Mouse (Mus musculus) kidney, adult 9 months (tissue): ENCODE data around the gene Il11ra1.

ENCODE experiments used
- DNase-seq: peaks from one replicate; pipeline ENCODE4 v3.0.0; 2022

The Il11ra1 gene

GRCm38 (mm10) chr4:41712421-41713196, 12.8 kb downstream of the Il11ra1 start:
- peak; percentile 33 for DNase-seq

GRCm38 (mm10) chr4:41713197-41714067, 13.6 kb downstream of the Il11ra1 start, which contains the start of gene Rpp25l:
Gene Rpp25l, minus strand, starts transcription at chr4:41713534.
- DNase-seq, result peak; percentile 88

GRCm38 (mm10) chr4:41714276-41714675, 14.5 kb downstream of the Il11ra1 start:
- DNase-seq, result peak; percentile 81

- no peak for DNase-seq
Measured at GRCm38 (mm10) chr4:41715082-41715481, 15.3 kb downstream of the Il11ra1 start.

GRCm38 (mm10) chr4:41715596-41715995, 15.8 kb downstream of the Il11ra1 start:
- peak; percentile 69 for DNase-seq

GRCm38 (mm10) chr4:41716834-41717233, 17.0 kb downstream of the Il11ra1 start:
- no peak for DNase-seq

GRCm38 (mm10) chr4:41722918-41723351, 23.1 kb downstream of the Il11ra1 start, which contains the start of gene Dctn3:
Gene Dctn3, minus strand, starts transcription at chr4:41723170.
- DNase-seq, result peak; percentile 97

GRCm38 (mm10) chr4:41726826-41727621, 27.2 kb downstream of the Il11ra1 start:
- no peak for DNase-seq

- DNase-seq, result no peak
Measured at GRCm38 (mm10) chr4:41731052-41731765, 31.4 kb downstream of the Il11ra1 start, which contains the start of gene Arid3c. Gene Arid3c, minus strand, starts transcription at chr4:41731142.

GRCm38 (mm10) chr4:41737602-41738255, 37.9 kb downstream of the Il11ra1 start:
- peak; percentile 83 for DNase-seq

- no peak for DNase-seq
Measured at GRCm38 (mm10) chr4:41738256-41738603, 38.4 kb downstream of the Il11ra1 start.

GRCm38 (mm10) chr4:41739260-41739659, 39.5 kb downstream of the Il11ra1 start:
- no peak for DNase-seq

- peak; percentile 34 for DNase-seq
Measured at GRCm38 (mm10) chr4:41740380-41741157, 40.8 kb downstream of the Il11ra1 start.

- DNase-seq, result peak; percentile 97
Measured at GRCm38 (mm10) chr4:41741158-41741560, 41.4 kb downstream of the Il11ra1 start.

- DNase-seq, result no peak
Measured at GRCm38 (mm10) chr4:41744131-41744530, 44.3 kb downstream of the Il11ra1 start.

GRCm38 (mm10) chr4:41745021-41745420, 45.2 kb downstream of the Il11ra1 start:
- no peak for DNase-seq

GRCm38 (mm10) chr4:41754797-41755337, 55.1 kb downstream of the Il11ra1 start, which contains the start of gene Galt:
Gene Galt, plus strand, starts transcription at chr4:41755228.
- DNase-seq, result no peak

GRCm38 (mm10) chr4:41755338-41756305, 55.8 kb downstream of the Il11ra1 start, which contains the start of gene Sigmar1:
Gene Sigmar1, minus strand, starts transcription at chr4:41756157.
- DNase-seq, result peak; percentile 93

GRCm38 (mm10) chr4:41756440-41756839, 56.7 kb downstream of the Il11ra1 start:
- DNase-seq, result no peak
